Mouse (Mus musculus): ENCODE measurements around the gene Olfr860. TPM values are rescaled to one million over a fixed set of nuclear protein-coding genes. Genes with fewer than 3 reads are reported as not detected.
"Not testable (repeated sequence)": the region's sequence is repeated elsewhere in the genome, so short reads cannot be mapped to it uniquely, and the experiment has no call there.

Olfr860 gene
- not detected for total RNA-seq (2021)
- polyA plus RNA-seq (2012; rRNA removed) = not detected in 2 replicates
- long read RNA-seq = 0 reads

DNA sequence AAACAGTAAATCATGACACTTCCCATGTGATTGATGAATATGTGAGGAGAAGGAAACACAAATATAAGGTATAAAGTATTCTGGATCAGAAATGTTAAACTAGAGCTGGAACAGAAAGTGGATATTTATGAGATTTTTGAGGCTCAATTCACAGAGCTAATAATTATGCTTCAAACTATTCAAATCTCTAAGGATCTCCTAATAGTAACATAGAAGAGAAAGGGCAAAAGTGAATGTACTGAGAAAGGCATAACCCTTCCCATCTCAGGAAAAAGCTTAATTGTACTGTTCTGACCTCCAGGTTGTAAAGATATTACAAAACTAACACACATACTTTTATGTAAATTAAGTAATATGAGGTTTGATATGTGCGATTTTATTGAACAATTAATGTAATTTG, at the start of gene Olfr860:
Olfr860 (minus strand) TSS at position 101 of the 400 bp plus-strand sequence.
- no peak for DNase-seq

- DNase-seq = no peak
Observed at GRCm38 (mm10) chr9:19887904-19888303, 38.4 kb upstream of the Olfr860 start, which contains the start of gene Olfr862. Gene Olfr862 (minus strand): TSS chr9:19888004.

DNA sequence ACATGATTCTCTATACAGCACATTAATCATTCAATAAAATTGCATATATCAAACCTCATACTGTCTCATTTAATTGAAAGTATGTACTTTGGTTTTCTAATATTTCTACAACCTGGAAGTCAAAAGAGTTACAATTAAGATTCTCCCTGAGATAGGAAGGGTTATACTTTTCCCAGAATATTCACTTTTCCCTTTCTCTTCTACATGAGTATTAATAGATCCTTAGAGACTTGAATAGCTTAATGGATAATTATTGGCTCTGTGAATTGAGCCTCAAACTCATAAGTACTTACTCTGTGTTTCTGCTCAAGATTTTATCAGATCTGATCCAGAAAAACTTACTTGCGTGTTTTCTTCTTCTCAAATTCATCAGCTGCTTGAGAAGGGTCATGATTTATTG, 44.9 kb downstream of the Olfr860 start, which contains the start of gene Olfr859:
Olfr859 (plus strand) TSS at position 301 of the 400 bp plus-strand sequence.
- not testable (repeated sequence) for DNase-seq

DNA sequence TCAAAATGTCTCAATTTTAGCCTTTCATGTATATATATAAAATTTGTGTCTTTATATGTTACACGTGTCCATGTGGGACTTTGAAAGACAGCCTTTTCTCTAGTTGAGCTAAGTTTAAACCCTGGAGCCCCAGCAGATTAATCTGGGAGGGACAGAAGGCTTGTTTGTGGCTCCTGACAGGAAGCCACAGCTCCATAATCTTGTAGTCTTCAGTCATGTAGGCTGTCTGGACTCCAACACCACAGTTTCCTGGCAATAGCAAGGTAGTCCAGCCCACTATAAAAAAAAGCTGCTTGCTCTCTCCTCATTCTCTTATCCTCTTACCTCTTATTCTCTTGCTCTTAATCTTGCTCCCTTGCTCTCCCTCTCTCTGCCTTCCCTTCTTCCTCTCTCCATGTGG, 46.5 kb downstream of the Olfr860 start:
- no peak for DNase-seq

Other genes with a start within 250 kb of the Olfr860 start
- 10 to 100 TPM; 18.2 to 25.2 TPM for gene Zfp317, start 227.6 kb downstream of the Olfr860 start, total RNA-seq (2021)
- 2.0 and 2.3 TPM in 2 replicates for gene Zfp317, start 227.6 kb downstream of the Olfr860 start, polyA plus RNA-seq (2012; rRNA removed)
- not detected for gene Olfr857, start 140.3 kb downstream of the Olfr860 start, total RNA-seq (2021)
- not detected in 2 replicates for gene Olfr857, start 140.3 kb downstream of the Olfr860 start, polyA plus RNA-seq (2012; rRNA removed)
- gene Olfr58, start 69.5 kb downstream of the Olfr860 start, total RNA-seq (2021) = not detected
- gene Olfr58, start 69.5 kb downstream of the Olfr860 start, polyA plus RNA-seq (2012; rRNA removed) = not detected in 2 replicates
- gene Olfr859, start 44.8 kb downstream of the Olfr860 start, total RNA-seq (2021) = not detected
- gene Olfr859, start 44.8 kb downstream of the Olfr860 start, polyA plus RNA-seq (2012; rRNA removed) = not detected in 2 replicates
- gene Olfr862, start 38.3 kb upstream of the Olfr860 start, total RNA-seq (2021) = not detected
- not detected in 2 replicates for gene Olfr862, start 38.3 kb upstream of the Olfr860 start, polyA plus RNA-seq (2012; rRNA removed)
- gene Olfr77, start 67.1 kb upstream of the Olfr860 start, total RNA-seq (2021) = not detected
- gene Olfr77, start 67.1 kb upstream of the Olfr860 start, polyA plus RNA-seq (2012; rRNA removed) = not detected in 2 replicates
- gene Olfr866, start 178.3 kb upstream of the Olfr860 start, total RNA-seq (2021) = not detected
- gene Olfr866, start 178.3 kb upstream of the Olfr860 start, polyA plus RNA-seq (2012; rRNA removed) = not detected in 2 replicates
- gene Olfr867, start 207.8 kb upstream of the Olfr860 start, total RNA-seq (2021) = not detected
- not detected in 2 replicates for gene Olfr867, start 207.8 kb upstream of the Olfr860 start, polyA plus RNA-seq (2012; rRNA removed)
- gene Olfr868, start 248.9 kb upstream of the Olfr860 start, total RNA-seq (2021) = not detected
- not detected in 2 replicates for gene Olfr868, start 248.9 kb upstream of the Olfr860 start, polyA plus RNA-seq (2012; rRNA removed)

Data from adrenal gland, adult 2 months (tissue).